Mouse (Mus musculus) cerebellum, adult 9-10 months (tissue): ENCODE data around the gene Gadd45b.

Experiments
- DNase-seq: peaks from one replicate; pipeline ENCODE4 v3.0.0; 2022

Gadd45b gene

GRCm38 (mm10) chr10:80929299-80930226 lies at the start of gene Gadd45b:
TSS of gene Gadd45b (plus strand) at chr10:80930073.
- DNase-seq = peak; percentile 99

GRCm38 (mm10) chr10:80880131-80880641 lies 49.7 kb upstream of the Gadd45b start:
- peak; percentile 79 for DNase-seq

- DNase-seq = no peak
Measured at GRCm38 (mm10) chr10:80880901-80881300, 49.0 kb upstream of the Gadd45b start.

GRCm38 (mm10) chr10:80881301-80881700 lies 48.6 kb upstream of the Gadd45b start:
- peak; percentile 84 for DNase-seq

GRCm38 (mm10) chr10:80887181-80887580 lies 42.7 kb upstream of the Gadd45b start:
- peak; percentile 86 for DNase-seq

GRCm38 (mm10) chr10:80895100-80895499 lies 34.8 kb upstream of the Gadd45b start:
- no peak for DNase-seq

GRCm38 (mm10) chr10:80895697-80896096 lies 34.2 kb upstream of the Gadd45b start:
- DNase-seq = peak; percentile 45

- peak; percentile 48 for DNase-seq
Measured at GRCm38 (mm10) chr10:80896581-80897485, 33.0 kb upstream of the Gadd45b start.

GRCm38 (mm10) chr10:80897861-80898510 lies 31.9 kb upstream of the Gadd45b start:
- DNase-seq = peak; percentile 50

GRCm38 (mm10) chr10:80899074-80899473 lies 30.8 kb upstream of the Gadd45b start:
- peak; percentile 65 for DNase-seq

GRCm38 (mm10) chr10:80899591-80900317 lies 30.1 kb upstream of the Gadd45b start:
- peak; percentile 73 for DNase-seq

GRCm38 (mm10) chr10:80900318-80901247 lies 29.3 kb upstream of the Gadd45b start, which contains the start of gene Timm13:
TSS of gene Timm13 (minus strand) at chr10:80900969.
- DNase-seq = peak; percentile 99

GRCm38 (mm10) chr10:80901409-80902272 lies 28.2 kb upstream of the Gadd45b start:
- DNase-seq = peak; percentile 63

- peak; percentile 55 for DNase-seq
Measured at GRCm38 (mm10) chr10:80902273-80902940, 27.5 kb upstream of the Gadd45b start.

GRCm38 (mm10) chr10:80903282-80903681 lies 26.6 kb upstream of the Gadd45b start:
- no peak for DNase-seq

GRCm38 (mm10) chr10:80904004-80904693 lies 25.7 kb upstream of the Gadd45b start:
- no peak for DNase-seq

GRCm38 (mm10) chr10:80904709-80905108 lies 25.2 kb upstream of the Gadd45b start:
- no peak for DNase-seq
